Mouse (Mus musculus) bone marrow macrophage, adult 2 months (primary cell): ENCODE results near the gene Plxdc1. TPM values are rescaled to one million over a fixed set of nuclear protein-coding genes. Genes with fewer than 3 reads are reported as not detected.

Source experiments
- H3K27ac ChIP-seq: 2 replicates; pipeline ENCODE4 v1.5.1; 2012; ENCODE audit warnings: low read depth, low read length; ENCODE audit not compliant: insufficient read depth
- H3K4me1 ChIP-seq: 2 replicates; pipeline ENCODE4 v1.6.1; 2012; ENCODE audit warnings: low read length; ENCODE audit not compliant: control insufficient read depth, insufficient read depth
- H3K4me3 ChIP-seq: 2 replicates; pipeline ENCODE4 v1.5.1; 2012; ENCODE audit warnings: mild to moderate bottlenecking, low read length, moderate library complexity; ENCODE audit not compliant: insufficient read depth
- CTCF ChIP-seq: IDR thresholded peaks from 2 replicates; pipeline ENCODE4 v1.5.1; 2012; ENCODE audit warnings: low read depth, mild to moderate bottlenecking, low read length, moderate library complexity
- POLR2A ChIP-seq: IDR thresholded peaks from 2 replicates; pipeline ENCODE4 v1.6.1; 2012; ENCODE audit warnings: mild to moderate bottlenecking, low read depth, low read length, borderline replicate concordance
- polyA plus RNA-seq: library from polyadenylated mRNA; stranded (reverse); fragments of >200 nt; gene quantifications from 2 replicates; pipeline ENCODE4 v1.2.4, GENCODE M21; 2012; ENCODE audit not compliant: missing spikeins, insufficient read depth, insufficient read length

The Plxdc1 gene
- polyA plus RNA-seq, 1 experiment: 25.5 TPM

DNA sequence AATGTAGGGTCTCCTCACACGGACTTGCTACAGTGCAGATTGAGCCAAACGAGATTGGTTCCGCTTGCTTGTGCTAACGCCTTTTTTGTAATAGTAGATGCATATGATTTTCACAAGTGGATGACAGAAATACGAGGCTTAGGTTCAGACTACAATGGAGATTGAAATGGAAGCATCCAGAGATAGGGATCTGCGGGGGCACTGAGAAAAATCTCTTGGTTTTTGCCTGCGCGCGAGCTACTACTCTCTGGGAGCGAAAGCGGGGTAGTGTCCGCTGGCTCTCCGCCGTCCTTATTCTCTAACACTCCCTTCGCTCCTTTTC, 40.0 kb upstream of the Plxdc1 start:
- Histone ChIP-seq H3K27ac (peak overlapping the region; percentile 90), H3K4me3 (peak overlapping the region; percentile 94), H3K4me1 (peaks cover 32% of the 10 kb centered on the region)
- no peak for TF ChIP-seq CTCF
- peak; percentile 57; the same call in 1 of the 2 replicates for TF ChIP-seq POLR2A

DNA sequence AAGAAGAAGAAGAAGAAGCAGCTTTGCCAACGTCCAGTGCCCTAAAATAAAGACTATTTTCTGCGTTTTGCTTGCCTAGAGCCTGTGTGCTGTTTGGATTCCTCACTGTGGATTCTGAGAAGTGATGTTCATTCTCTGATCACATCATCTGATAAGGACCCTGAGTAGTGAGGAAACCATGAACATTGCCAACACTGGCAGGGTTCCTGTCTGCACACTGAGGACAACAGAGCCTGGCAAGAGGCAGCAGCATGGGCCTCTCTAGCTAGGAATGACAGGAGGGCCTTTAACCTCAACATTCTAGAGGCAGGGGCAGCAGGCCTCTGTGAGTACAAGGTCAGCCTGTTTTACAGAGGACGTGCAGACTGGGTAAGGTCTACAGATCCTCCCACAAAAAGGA, 38.3 kb upstream of the Plxdc1 start:
- TF ChIP-seq CTCF: no peak
- TF ChIP-seq POLR2A: no peak
- Histone ChIP-seq H3K4me1 (peaks cover 35% of the 10 kb centered on the region), H3K27ac (peak overlapping the region; percentile 46), H3K4me3 (no peak overlapping the region)

DNA sequence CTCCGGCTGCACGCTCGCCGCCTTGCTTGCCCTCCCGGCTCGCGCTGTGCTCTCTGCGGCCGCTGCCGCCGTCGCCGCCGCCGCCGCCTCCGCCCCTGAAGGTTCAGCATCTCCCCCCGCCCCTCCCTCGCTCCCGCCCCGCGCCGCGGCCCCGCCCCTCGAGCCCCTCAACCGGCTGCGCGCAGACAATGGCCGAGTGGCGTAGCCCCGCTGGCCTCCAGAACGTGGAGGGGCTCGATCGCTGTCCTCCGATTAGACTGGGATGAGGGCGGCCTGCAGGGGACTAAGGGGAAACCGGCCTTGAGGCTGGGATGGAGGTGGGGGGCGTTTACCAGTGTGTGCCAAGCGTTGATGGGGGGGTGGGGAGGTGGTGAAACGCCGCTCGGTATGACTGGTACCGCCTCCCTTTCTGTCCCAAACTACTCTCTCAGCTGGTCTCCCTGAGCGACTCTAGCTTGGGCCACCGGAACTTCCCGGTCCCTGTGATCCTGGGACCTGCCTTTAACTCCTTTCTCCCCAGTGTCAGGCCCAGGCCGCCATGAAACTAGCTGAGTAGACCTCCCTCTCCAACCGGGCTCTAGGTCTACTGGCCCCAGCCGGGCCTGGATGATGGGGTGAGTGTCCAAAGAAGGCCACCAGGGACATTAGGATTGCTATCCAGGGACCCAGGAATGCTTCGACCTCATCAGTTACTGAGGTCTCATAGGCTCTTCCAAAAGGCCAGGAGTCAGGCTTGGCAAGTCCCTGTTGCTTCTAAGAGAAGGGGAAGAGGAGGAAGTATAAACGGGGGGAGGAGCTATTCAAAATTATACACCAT, 36.5 kb upstream of the Plxdc1 start, which contains the start of gene Cacnb1:
Gene Cacnb1 (minus strand): TSS at position 480 of the 817 bp plus-strand sequence.
- H3K4me3 ChIP-seq: peak within 1 kb of the TSS; percentile 84
- peaks cover 34% of the 10 kb centered on the region for H3K4me1 ChIP-seq
- TF ChIP-seq CTCF: no peak
- TF ChIP-seq POLR2A: no peak
- H3K27ac ChIP-seq: peak within 1 kb of the TSS; percentile 83

GRCm38 (mm10) chr11:98022253-98022554, 36.0 kb upstream of the Plxdc1 start:
- peaks cover 34% of the 10 kb centered on the region for H3K4me1 ChIP-seq
- no peak for TF ChIP-seq CTCF
- TF ChIP-seq POLR2A: no peak
- peak overlapping the region; percentile 84 for H3K4me3 ChIP-seq
- peak overlapping the region; percentile 51; the same call in 1 of the 2 replicates for H3K27ac ChIP-seq

- Histone ChIP-seq H3K27ac (no peak overlapping the region; the same call in 1 of the 2 replicates), H3K4me1 (peaks cover 34% of the 10 kb centered on the region), H3K4me3 (peak overlapping the region; percentile 84)
- TF ChIP-seq CTCF (no peak), POLR2A (no peak)
These were observed 35.5 kb upstream of the Plxdc1 start for GRCm38 (mm10) chr11:98021565-98022252.

DNA sequence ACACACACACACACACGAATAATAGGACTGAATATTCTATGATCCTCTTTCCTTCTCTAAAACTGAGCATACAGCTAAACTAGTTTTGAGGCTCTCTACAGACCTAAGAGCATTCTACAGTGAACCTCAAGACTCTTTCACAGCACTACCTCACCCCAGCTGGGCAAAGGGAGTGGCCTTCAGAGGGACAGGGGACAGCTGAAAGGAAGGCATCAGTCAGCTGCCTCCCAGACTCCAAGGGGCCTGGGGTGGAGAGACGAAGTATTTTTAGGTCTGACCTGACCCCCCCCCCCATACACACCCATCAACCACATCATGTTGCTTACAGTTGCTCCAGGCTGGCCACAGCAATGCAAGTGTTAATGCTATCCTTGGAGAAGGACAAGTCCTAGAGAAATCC, 34.9 kb upstream of the Plxdc1 start:
- H3K4me3 ChIP-seq: no peak overlapping the region
- TF ChIP-seq POLR2A (no peak), CTCF (no peak)

GRCm38 (mm10) chr11:98020710-98021109, 34.5 kb upstream of the Plxdc1 start:
- peaks cover 30% of the 10 kb centered on the region for H3K4me1 ChIP-seq
- H3K27ac ChIP-seq: no peak overlapping the region
- no peak overlapping the region for H3K4me3 ChIP-seq
- TF ChIP-seq CTCF (no peak), POLR2A (no peak)

More for the DNA sequence above, 34.9 kb upstream of the Plxdc1 start:
- Histone ChIP-seq H3K27ac (no peak overlapping the region), H3K4me1 (peaks cover 34% of the 10 kb centered on the region)

GRCm38 (mm10) chr11:98019883-98020610, 33.8 kb upstream of the Plxdc1 start:
- Histone ChIP-seq H3K4me3 (no peak overlapping the region), H3K4me1 (peaks cover 28% of the 10 kb centered on the region), H3K27ac (no peak overlapping the region)
- TF ChIP-seq CTCF (no peak), POLR2A (no peak)

GRCm38 (mm10) chr11:98018858-98019641, 32.8 kb upstream of the Plxdc1 start:
- peaks cover 22% of the 10 kb centered on the region for H3K4me1 ChIP-seq
- no peak overlapping the region for H3K27ac ChIP-seq
- no peak for TF ChIP-seq CTCF
- no peak for TF ChIP-seq POLR2A
- H3K4me3 ChIP-seq: no peak overlapping the region
